Mouse (Mus musculus): Measurements from ENCODE around the gene Metap1d. TPM values are rescaled to one million over a fixed set of nuclear protein-coding genes. Genes with fewer than 3 reads are reported as not detected.

Gene Metap1d
- polyA plus RNA-seq, 1 experiment from 2014 or later = 36.1 TPM

DNA sequence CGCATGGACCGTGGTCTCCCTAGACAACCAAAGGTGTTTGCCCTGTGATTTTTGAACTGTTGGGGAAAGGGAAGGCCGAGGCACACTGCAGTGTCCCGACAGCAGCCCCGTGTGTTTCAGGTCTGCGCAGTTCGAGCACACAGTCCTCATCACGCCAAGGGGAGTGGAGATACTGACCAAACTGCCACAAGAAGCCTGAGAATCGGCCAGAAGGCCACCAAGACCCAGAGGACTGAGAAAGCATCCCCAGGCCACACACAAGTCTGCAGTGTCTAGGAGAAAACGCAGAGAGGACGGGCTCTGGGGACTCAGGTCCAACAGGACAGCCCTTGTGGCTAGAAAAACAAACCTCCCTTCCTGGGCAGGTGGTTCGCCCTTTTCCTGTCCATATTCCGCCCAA, 71.7 kb downstream of the Metap1d start:
- Histone ChIP-seq H3K27ac (ENCODE audit: low read depth, low read length) (no peak overlapping the region), H3K9ac (ENCODE audit: low read length) (no peak overlapping the region), H3K4me3 (ENCODE audit: low read depth, low read length) (no peak overlapping the region), H3K9me3 (ENCODE audit: control insufficient read depth, low read length) (no peaks in the 10 kb centered on the region), H3K4me1 (ENCODE audit: control insufficient read depth, insufficient read depth, low read length) (peaks cover 6% of the 10 kb centered on the region; the same call in 1 of the 2 replicates), H3K36me3 (ENCODE audit: control insufficient read depth, insufficient read depth, low read length) (no peaks in the 10 kb centered on the region), H3K27me3 (ENCODE audit: control insufficient read depth, insufficient read depth, low read length) (peaks cover 69% of the 10 kb centered on the region), H3K4me2 (ENCODE audit: low read depth) (no peak overlapping the region)
- DNase-seq (ENCODE audit: low spot score) = no peak
- no peak for ATAC-seq (ENCODE audit: insufficient read depth, low FRiP score, low TSS enrichment)
- WGBS = 30% methylated on average over 13 of the region's 13 CpGs

DNA sequence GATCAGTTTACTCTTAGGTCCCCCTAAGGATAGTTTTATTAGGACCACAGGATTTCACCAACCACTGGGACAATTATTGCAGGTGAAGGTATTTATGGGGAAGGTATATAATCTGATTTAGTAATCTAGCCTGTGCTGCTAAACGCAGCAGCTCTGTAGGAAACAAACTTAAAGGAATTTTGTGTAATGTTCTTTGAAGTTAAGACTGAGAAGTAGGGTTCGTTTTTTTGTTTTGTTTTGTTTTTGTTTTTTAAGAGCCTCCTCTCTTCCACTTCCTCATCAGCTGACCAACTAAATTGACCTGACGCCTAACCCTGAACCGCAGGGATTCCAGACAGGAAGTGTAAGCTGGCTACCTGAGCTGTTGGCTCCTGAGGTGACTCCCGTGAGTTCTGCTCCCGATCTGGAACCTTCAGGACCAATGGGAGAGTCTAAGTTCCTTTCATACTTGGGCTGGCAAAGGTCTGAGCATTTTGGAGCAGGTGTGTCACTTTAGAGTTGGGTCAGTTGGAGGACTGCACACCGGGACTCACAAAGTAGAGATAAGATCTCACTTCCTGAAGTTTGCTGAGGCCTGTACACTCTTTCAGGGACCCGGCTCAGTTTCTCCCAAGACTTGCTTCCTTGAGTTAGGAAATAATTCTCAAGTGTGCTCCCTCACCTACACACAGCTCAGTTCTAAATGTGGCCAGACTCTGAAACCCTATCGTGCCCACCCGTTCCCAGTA, 73.7 kb downstream of the Metap1d start:
- Histone ChIP-seq H3K4me1 (ENCODE audit: control insufficient read depth, insufficient read depth, low read length) (peaks cover 9% of the 10 kb centered on the region; the same call in 1 of the 2 replicates), H3K9ac (ENCODE audit: low read length) (no peak overlapping the region), H3K4me2 (ENCODE audit: low read depth) (no peak overlapping the region), H3K9me3 (ENCODE audit: control insufficient read depth, low read length) (no peaks in the 10 kb centered on the region), H3K27me3 (ENCODE audit: control insufficient read depth, insufficient read depth, low read length) (peaks cover 83% of the 10 kb centered on the region), H3K4me3 (ENCODE audit: low read depth, low read length) (no peak overlapping the region), H3K27ac (ENCODE audit: low read depth, low read length) (no peak overlapping the region), H3K36me3 (ENCODE audit: control insufficient read depth, insufficient read depth, low read length) (no peaks in the 10 kb centered on the region)
- WGBS = 5% methylated on average over 10 of the region's 10 CpGs
- no peak for ATAC-seq (ENCODE audit: insufficient read depth, low FRiP score, low TSS enrichment)
- no peak for DNase-seq (ENCODE audit: low spot score)

DNA sequence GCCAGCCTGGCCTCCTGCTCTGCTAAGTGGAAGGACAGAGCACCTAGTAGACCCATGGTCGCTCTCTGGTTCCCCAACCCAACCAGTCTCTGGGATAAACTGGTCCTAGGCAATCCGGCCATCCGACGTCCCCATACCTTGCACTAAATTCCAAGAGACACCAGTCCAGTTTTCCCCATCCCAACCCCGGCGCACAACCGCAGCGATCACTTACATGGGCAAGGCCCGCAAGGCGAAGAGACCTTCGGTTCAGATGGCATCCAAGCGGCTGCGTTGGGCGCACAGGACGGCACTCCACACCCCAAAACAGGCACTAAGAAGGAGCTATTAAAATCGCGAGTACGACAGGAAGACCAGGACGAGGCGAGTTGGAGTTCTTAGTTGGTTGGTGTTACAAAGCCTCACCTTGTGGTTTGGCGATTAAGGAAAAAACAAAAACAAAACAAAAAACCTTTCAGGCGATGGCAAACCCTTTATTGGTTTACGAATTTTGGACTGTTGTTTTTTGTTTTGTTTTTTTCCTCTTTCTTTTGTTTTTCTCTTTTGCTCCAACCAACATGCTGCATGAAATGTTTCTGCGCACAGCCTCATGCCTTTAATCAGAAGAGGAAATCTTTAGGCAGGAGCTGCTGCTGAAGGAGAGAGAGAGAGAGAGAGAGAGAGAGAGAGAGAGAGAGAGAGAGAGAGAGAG, 74.4 kb downstream of the Metap1d start:
- ATAC-seq (ENCODE audit: insufficient read depth, low FRiP score, low TSS enrichment) (no peak), DNase-seq (ENCODE audit: low spot score) (peak; percentile 54)
- no peaks in the 10 kb centered on the region for H3K36me3 ChIP-seq (ENCODE audit: control insufficient read depth, insufficient read depth, low read length)
- peaks cover 9% of the 10 kb centered on the region; the same call in 1 of the 2 replicates for H3K4me1 ChIP-seq (ENCODE audit: control insufficient read depth, insufficient read depth, low read length)
- WGBS = 2% methylated on average over 24 of the region's 24 CpGs
- H3K9me3 ChIP-seq (ENCODE audit: control insufficient read depth, low read length) = no peaks in the 10 kb centered on the region
- H3K9ac ChIP-seq (ENCODE audit: low read length) = no peak overlapping the region
- H3K4me3 ChIP-seq (ENCODE audit: low read depth, low read length) = no peak overlapping the region
- peaks cover 90% of the 10 kb centered on the region for H3K27me3 ChIP-seq (ENCODE audit: control insufficient read depth, insufficient read depth, low read length)
- H3K27ac ChIP-seq (ENCODE audit: low read depth, low read length) = no peak overlapping the region
- H3K4me2 ChIP-seq (ENCODE audit: low read depth) = no peak overlapping the region

DNA sequence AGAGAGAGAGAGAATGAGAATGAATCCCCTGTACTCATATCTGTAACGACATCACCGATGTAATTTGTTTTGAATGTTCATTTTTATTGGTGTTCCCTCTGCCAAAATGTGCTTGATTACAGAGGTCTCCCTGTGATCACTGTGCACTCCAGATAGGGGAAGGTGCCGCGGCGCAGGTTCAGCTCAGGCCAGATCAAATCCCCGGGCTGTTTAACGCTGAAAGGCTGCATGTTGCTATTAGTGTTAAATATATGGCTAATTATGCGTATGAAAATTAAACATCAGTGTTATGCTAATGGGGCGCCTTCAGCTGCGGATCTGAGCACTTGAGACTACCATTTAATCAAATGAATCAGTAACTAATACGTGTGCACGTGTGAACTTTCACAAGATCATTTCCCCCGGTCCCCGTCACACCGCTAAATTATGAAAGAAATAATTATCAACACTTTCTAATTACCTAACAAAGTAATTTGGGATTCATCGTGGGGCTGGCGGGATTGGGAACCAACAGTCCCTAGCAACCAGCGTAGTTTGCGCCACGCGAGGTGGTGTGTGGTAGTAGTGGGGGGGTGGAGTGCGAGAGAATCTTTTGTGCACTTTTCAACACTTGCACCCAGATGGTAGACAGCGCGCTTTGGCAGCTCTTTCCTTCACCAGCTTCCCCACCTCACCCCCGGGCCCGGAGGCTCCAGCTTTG, 75.1 kb downstream of the Metap1d start, which contains the start of gene Dlx1:
TSS of gene Dlx1 (plus strand) at position 100 of the 700 bp plus-strand sequence.
- peak within 1 kb of the TSS; percentile 31 for H3K4me3 ChIP-seq (ENCODE audit: low read depth, low read length)
- H3K36me3 ChIP-seq (ENCODE audit: control insufficient read depth, insufficient read depth, low read length) = no peaks in the 10 kb centered on the region
- DNase-seq (ENCODE audit: low spot score) = no peak
- peaks cover 11% of the 10 kb centered on the region; the same call in 1 of the 2 replicates for H3K4me1 ChIP-seq (ENCODE audit: control insufficient read depth, insufficient read depth, low read length)
- under 1% methylated on average over 26 of the region's 26 CpGs for WGBS
- no peak within 1 kb of the TSS for H3K9ac ChIP-seq (ENCODE audit: low read length)
- no peak for ATAC-seq (ENCODE audit: insufficient read depth, low FRiP score, low TSS enrichment)
- no peak within 1 kb of the TSS for H3K27ac ChIP-seq (ENCODE audit: low read depth, low read length)
- H3K27me3 ChIP-seq (ENCODE audit: control insufficient read depth, insufficient read depth, low read length) = peaks cover 93% of the 10 kb centered on the region
- H3K9me3 ChIP-seq (ENCODE audit: control insufficient read depth, low read length) = no peaks in the 10 kb centered on the region
- peak within 1 kb of the TSS; percentile 59 for H3K4me2 ChIP-seq (ENCODE audit: low read depth)

DNA sequence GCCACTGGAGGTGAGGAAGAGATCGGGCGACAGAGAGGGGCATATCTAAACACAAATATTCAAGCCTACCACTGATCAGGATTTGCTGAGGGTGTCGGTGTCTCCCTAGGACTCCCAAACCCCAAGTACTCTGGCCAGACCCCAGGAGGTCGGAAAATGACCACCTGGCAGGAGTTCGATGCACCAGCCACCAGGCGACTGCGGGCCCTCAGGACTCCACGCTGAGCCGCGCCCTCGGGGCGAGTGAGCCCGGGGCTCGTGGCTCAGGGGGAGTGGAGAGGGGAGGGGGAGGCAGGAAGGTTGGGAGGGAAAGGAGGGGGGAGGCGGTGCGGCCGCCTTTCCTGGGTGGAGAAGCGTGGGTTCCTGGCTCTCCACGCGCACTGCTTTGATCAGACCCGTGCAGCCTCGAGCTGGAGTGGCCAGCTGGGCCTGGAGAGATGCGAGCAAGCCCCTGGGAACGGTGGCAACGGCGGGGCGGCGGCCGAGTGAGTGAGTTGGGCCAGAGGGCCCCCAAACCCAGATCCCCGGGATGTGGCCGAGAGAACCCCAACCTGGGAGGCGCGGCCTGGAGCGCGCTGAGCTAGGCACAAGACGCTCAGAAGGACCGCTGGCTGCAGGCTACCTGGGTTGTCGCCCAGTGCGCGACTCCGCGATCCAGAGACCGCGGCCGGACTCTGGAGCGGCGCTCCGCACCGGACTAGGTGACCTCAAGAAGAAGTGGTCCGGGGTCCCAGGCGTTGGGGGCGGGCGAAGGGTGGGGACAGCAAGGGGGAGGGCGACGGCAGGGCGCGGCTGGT, 75.8 kb downstream of the Metap1d start:
- WGBS = under 1% methylated on average over 47 of the region's 57 CpGs
- Histone ChIP-seq H3K4me1 (ENCODE audit: control insufficient read depth, insufficient read depth, low read length) (peaks cover 11% of the 10 kb centered on the region; the same call in 1 of the 2 replicates), H3K4me3 (ENCODE audit: low read depth, low read length) (peak overlapping the region; percentile 31), H3K27ac (ENCODE audit: low read depth, low read length) (no peak overlapping the region), H3K9ac (ENCODE audit: low read length) (0 out of 2 replicates have a peak overlapping the region, but pooled peaks have one; percentile 3), H3K4me2 (ENCODE audit: low read depth) (peak overlapping the region; percentile 59), H3K9me3 (ENCODE audit: control insufficient read depth, low read length) (no peaks in the 10 kb centered on the region), H3K27me3 (ENCODE audit: control insufficient read depth, insufficient read depth, low read length) (peaks cover 93% of the 10 kb centered on the region), H3K36me3 (ENCODE audit: control insufficient read depth, insufficient read depth, low read length) (no peaks in the 10 kb centered on the region)
- no peak for DNase-seq (ENCODE audit: low spot score)
- peak; percentile 22; the same call in 1 of the 2 replicates for ATAC-seq (ENCODE audit: insufficient read depth, low FRiP score, low TSS enrichment)

DNA sequence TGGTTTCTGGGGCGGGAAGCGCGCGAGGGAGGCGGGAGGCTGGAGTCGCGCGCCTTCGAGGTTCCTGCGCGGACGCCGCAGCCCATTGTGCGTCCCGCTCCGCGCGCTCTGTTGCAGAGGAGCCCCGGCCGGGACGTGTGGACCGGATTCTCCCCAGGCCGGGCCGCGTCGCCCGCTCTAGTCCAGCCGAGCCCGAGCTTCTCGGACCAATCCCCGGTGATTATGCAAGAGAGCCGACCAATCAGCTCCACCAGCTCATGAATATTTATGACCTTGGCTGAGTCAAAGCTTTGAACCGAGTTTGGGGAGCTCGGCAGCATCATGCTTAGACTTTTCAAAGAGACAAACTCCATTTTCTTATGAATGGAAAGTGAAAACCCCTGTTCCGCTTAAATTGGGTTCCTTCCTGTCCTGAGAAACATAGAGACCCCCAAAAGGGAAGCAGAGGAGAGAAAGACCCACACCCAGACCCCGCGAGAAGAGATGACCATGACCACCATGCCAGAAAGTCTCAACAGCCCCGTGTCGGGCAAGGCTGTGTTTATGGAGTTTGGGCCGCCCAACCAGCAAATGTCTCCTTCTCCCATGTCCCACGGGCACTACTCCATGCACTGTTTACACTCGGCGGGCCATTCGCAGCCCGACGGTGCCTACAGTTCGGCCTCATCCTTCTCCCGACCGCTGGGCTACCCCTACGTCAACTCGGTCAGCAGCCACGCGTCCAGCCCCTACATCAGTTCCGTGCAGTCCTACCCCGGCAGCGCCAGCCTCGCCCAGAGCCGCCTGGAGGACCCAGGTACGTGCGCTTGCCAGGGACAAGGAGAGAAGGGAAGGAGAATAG, 76.7 kb downstream of the Metap1d start:
- 0 out of 2 replicates have a peak overlapping the region, but pooled peaks have one; percentile 3 for H3K9ac ChIP-seq (ENCODE audit: low read length)
- H3K4me3 ChIP-seq (ENCODE audit: low read depth, low read length) = peak overlapping the region; percentile 31
- peak; percentile 87 for DNase-seq (ENCODE audit: low spot score)
- H3K36me3 ChIP-seq (ENCODE audit: control insufficient read depth, insufficient read depth, low read length) = no peaks in the 10 kb centered on the region
- no peaks in the 10 kb centered on the region for H3K9me3 ChIP-seq (ENCODE audit: control insufficient read depth, low read length)
- peak; percentile 93 for ATAC-seq (ENCODE audit: insufficient read depth, low FRiP score, low TSS enrichment)
- peaks cover 11% of the 10 kb centered on the region; the same call in 1 of the 2 replicates for H3K4me1 ChIP-seq (ENCODE audit: control insufficient read depth, insufficient read depth, low read length)
- H3K27me3 ChIP-seq (ENCODE audit: control insufficient read depth, insufficient read depth, low read length) = peaks cover 94% of the 10 kb centered on the region
- WGBS = under 1% methylated on average over 59 of the region's 60 CpGs
- H3K4me2 ChIP-seq (ENCODE audit: low read depth) = peak overlapping the region; percentile 59
- H3K27ac ChIP-seq (ENCODE audit: low read depth, low read length) = no peak overlapping the region

DNA sequence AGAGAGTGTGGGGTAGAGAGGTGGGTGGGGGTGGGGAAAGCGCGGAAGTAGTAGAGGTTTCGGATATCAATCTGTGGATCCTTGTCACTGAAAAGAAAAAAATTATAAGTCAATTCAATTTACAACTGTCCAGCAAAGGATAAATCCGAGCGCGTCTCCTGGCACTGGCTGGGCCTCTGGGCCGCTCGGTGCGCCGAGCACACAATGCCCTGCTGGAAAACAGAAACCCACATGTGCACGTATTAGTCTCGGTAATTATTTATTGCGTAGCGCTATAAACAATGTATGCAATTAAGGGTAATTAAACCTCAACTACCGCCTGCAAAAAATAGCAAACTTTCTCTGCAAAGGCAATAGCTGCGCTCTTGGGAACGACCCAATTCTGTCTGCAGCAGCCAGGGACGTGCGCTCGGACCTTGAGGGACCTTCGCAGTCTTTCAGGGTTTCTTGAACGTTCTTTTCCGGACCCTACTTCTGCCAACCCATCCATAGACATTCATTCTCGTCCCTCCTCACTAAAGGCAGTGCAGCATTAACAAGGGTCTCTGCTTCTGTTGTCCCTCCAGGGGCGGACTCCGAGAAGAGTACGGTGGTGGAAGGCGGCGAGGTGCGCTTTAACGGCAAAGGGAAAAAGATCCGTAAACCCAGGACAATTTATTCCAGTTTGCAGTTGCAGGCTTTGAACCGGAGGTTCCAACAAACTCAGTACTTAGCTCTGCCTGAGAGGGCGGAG, 77.5 kb downstream of the Metap1d start:
- H3K4me3 ChIP-seq (ENCODE audit: low read depth, low read length) = peak overlapping the region; percentile 31
- no peak overlapping the region for H3K27ac ChIP-seq (ENCODE audit: low read depth, low read length)
- H3K9ac ChIP-seq (ENCODE audit: low read length) = no peak overlapping the region
- ATAC-seq (ENCODE audit: insufficient read depth, low FRiP score, low TSS enrichment) (no peak), DNase-seq (ENCODE audit: low spot score) (no peak)
- under 1% methylated on average over 34 of the region's 34 CpGs for WGBS
- peaks cover 11% of the 10 kb centered on the region; the same call in 1 of the 2 replicates for H3K4me1 ChIP-seq (ENCODE audit: control insufficient read depth, insufficient read depth, low read length)
- H3K27me3 ChIP-seq (ENCODE audit: control insufficient read depth, insufficient read depth, low read length) = peaks cover 93% of the 10 kb centered on the region
- H3K9me3 ChIP-seq (ENCODE audit: control insufficient read depth, low read length) = no peaks in the 10 kb centered on the region
- peak overlapping the region; percentile 59 for H3K4me2 ChIP-seq (ENCODE audit: low read depth)
- H3K36me3 ChIP-seq (ENCODE audit: control insufficient read depth, insufficient read depth, low read length) = no peaks in the 10 kb centered on the region
